Mouse (Mus musculus) lung, postnatal 4 days (tissue): ENCODE measurements around the gene Spindoc.
A peak's percentile ranks its signal among the peaks of the same experiment; 100 is the strongest.
"Not testable (repeated sequence)": the region's sequence is repeated elsewhere in the genome, so short reads cannot be mapped to it uniquely, and the experiment has no call there.

Source experiments
- DNase-seq, 2 experiments: peaks; one replicate each; pipeline ENCODE4 v3.0.0; 2021

Gene Spindoc

DNA sequence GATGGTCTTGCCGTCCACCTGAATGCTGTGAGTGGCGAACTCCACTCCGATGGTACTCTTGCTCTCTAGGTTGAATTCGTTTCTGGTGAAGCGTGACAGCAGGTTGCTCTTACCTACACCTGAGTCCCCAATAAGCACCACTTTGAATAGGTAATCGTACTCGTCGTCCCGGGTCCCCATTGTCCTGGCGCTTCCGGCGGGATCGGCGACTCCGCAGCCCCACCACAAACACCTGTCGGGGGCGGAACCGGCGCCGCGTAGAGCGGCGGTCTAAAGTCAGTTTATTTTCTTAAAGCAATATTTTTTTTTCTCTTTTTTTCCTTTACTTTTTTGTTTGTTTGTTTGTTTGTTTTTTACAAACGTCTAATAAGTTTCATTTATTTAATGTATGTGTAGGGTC lies 16.1 kb upstream of the Spindoc start:
- not testable (repeated sequence) for DNase-seq

DNA sequence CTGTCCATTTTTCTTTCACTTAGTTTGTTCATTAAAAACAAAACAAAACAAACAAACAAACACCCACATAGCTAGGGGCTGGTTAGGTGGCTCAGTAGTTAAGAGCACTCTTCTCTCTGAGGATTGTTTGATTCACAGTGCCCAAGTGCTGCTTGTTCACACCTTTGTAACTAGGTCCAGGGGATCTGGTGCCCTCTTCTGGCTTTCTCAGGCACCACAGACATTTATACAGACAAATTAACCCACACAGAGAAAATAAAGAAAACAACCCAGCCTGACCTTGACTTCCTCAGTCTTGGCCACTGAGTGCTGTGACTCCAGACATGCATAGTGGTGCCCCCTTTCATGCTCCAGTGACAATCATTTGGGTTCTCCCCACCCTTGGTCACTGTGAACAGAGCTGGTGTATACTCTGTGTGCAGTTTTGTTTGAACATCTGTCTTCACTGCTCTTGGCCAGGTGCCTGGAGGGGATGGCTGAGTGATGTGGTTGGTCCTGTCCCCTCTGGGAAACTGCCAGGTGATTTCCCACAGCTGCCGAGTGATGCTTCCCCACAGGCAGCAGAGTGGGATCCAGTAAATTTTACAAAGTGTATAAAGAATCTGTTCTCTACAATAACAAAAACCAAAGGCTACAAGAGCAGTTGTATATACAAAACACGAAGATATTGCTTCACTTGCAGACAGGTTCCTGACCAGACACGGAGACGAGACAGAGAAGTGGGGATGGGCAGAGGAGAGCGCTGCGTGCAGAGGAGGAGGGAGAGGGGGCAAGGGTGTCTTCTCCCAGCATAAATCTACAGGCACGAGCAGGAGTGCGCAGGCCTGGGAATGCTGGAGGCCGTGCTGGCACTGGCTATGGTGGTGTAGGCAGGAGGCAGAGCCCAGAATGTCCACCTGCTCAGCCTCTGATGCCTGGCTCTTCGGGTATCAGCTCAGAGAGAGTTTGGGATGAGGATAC lies 14.4 kb upstream of the Spindoc start:
- peak; percentile 44 to 76 for DNase-seq

DNA sequence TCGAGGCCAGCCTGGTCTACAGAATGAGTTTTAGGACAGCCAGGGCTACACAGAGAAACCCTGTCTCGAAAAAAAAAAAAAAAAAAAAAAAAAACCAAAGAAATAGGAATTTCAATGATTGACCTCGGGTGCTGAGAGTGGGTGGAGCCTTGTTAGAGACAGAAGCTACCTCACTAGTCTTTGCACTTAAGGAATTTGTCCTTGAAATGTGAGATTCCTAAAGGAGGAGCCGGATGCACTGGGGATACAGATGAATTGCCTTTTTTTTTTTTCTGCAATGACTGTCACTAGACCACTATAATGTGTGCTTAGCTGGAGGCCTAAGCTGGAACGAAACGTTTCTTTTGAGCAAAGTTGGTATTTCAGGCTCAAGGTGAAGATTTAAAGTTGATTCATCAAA lies 5.7 kb upstream of the Spindoc start:
- DNase-seq, result no peak

DNA sequence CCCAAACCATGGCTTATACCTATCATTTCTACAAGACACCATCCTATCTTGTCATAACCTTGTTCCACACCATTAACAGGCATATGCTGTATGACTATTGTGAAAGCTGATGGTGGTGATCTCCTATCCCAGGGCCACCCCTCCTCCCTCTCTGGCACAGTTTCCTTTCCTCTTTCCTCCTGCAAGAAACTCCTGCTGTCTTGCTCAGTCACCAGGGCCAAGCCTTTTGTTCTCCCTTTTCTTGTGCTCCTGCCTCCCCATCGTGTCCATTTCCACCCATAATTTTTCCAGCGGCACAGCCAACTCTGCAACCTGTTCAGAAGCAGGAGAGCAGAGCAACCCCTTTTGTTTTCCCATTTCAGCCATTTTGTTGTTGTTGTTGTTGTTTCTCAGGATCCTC lies 3.2 kb upstream of the Spindoc start:
- no peak for DNase-seq

DNA sequence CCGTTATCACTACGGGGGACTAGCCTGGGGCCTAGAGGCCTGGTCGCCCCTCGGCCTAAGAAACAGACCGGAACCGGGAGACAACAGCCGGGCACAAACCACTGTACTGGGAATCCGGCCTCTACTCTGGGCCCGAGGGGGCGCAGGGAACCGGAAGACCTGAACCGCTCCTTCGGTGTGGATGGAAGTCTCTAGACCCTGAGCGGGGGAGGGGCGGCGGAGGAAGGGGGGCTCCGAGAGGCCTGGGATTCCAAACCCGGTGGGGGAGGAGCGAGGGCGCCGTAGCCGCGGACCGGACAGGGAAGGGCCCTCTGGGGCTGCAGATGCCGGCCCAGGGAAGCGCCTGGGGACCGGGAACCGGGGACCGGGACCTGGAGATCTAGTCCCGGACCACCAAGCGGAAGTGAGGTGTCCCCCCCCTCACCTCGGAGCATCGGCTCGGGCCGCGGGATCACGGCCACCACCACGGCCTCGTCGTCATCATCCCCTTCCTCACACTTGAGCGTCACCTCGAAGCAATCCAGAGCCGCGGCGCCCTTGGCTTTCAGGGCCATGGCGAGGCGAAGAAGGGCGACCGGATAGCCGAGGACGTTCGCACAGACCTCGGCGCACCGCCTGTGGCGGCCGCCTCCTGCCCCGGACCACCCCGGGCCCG lies 419 bp downstream of the Spindoc start:
- DNase-seq, result peak; percentile 79 to 83

DNA sequence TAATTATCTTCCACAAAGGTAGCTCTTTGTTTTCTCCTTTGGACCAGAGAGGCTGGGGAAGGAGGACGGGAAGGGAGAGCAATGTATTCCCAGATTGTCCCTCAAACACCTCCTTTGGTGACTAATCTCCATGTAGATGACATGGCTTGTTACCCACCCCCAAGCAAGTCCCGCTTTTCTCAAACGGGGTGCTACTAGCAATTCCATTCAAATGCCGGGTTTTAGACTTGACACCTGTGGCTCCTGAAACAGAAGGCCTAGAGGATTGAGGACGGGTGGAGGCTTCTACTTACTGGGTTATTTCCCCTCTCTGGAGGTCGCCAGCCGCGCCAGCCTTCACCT lies 917 bp downstream of the Spindoc start:
- DNase-seq, result no peak

DNA sequence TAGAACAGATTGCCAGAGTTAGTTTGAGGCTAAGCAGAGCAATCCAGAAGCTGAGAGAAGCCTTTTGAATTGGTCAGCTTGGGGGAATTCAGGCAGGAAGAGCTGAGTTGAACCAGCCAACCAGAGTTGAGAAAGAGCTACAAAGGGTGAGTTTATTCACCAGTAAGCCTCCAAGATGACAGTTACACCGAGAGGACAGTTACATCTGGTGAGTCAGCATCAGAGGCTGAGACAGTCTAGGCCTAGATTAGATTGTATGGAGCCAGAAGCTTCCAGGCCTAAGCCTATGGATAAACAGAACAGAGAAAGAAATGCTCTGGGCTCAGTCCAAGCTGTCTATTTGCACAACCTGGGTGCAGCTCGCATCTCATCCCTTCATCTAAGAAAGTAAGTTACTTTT lies 5.2 kb downstream of the Spindoc start:
- no peak for DNase-seq

DNA sequence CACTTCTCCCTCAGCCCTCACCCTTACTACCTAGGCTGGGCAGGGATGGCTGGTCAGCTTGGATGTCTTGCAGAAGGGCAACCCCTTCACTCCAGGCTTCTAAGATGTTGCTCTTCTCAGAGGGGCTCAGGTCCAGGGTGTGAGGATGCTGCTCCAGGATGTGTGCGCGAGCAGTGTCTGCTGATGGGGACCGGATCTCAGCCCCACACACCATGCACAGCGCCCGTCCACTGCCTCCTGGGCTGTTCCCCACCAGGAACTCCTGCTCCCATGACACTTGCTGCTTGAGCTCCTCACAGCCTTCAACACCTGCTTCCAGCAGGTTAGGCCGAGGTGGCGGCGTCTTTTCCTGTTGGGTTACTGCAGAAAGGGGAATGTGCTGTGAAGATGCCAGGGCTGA lies 8.3 kb downstream of the Spindoc start:
- DNase-seq, result no peak

DNA sequence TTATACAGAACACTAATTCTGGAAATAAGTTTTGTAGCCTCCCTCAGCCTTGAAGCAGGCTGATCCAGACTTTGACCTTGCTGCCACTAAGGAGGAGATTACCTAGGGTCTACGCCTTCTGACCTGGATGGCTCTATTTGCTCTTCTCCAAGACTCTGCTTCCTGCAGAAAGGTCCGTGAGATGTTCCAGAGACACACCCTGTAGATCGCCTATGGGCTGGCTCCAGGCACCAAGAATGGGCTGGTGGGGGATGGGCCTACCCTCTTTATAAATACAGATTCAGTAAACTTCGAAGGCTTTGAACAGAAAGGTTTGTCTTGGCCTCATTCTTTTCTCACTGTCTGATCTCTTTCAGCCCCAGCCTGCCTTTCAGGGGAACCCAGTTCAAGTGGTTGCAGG lies 13.3 kb downstream of the Spindoc start:
- not testable (repeated sequence) for DNase-seq

DNA sequence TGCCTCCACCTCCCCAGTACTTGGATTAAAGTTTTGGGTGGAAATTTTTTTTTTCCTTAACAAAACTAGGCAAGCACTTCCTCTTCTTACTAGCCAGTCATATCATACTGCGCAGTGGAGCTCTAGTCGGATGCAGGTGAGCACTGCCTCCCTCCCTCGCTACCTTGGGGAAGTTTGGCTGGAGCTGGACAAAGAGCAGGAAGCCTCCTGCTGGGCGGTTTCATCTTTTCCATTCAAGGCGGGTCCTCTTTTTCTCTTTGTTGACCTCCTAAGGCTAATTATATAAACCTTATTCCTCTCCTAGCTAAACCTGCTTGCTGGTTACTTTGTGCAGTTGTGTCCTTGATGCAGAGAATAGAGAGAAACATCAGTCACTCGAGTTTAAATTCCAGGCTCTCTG lies 29.2 kb downstream of the Spindoc start:
- DNase-seq, result no peak

DNA sequence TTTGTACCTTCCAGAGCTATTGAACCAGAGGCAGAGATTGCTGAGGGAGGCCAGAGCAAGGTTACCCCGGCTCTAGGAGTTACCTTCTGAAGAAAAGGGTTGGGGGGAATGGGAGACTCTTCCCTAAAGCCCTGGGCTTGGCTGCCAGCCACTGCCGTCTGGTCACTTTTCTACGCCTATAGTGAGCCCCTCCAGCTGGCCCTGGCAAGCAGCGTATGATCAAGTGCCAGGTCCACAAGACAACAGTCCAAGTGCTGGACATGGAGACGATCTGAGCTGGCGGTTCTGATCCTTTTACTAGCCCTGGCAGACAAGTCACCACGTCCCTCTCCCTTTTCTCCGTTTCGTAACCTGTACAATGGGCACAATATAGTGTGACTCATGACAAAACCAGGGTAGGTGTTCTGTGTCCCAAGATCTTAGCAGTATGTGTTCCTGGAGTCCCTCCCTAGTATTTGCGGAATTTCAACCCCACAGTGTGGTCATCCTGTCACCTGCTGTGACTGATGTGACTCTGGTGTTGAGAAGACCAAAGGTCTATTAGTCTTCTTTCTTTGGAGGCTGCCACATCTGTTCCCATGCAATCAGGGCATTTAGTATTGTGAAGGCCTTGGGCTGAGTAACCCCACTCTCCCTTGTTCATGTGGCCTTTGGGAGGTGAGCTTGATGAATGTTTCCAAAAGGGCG lies 29.8 kb downstream of the Spindoc start:
- peak in 1 of 2 experiments; percentile 62 for DNase-seq

DNA sequence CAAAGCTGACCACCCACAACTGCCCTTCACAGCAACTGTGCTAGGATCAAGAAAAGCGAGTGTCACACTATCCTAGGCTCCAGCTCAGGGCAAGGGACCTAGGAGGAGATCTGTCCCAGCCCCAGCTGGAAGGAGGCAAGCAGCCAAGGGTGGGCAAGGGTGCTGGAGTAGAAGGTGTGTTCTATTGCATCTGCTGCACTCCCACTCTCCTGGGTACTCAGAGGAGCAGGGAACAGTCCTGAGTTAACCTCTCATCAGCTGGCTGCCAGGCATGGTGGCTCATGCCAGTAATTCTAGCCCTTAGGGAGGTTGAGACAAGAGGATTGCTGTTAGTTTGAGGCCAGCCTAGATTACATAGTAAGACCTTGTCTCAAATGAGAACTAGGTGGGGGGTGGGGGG lies 32.8 kb downstream of the Spindoc start:
- DNase-seq, result no peak

DNA sequence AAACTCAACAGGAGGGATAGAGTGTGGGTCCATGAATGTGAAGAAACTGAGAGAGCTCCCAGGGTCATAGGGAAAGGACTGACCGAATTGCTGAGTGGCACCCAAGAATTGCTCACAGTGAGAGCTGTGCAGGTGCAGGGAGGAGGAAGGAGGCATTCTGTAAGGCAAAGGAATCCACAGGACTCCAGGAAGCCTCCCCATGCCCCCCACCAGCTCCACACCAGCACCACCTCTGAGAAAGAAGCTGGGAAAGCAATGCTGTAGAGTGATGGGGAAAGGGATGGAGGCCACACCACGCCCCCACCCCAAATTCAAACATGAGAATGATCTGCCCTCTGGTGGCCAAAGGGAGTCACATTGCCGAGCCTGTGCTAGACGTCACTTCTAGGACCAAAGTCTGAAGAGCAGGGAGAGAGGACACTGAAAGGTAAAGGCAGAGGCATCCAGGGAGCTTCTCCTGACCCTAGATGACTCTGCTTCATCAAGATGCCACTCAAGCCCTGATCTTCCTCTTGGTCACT lies 37.5 kb downstream of the Spindoc start:
- DNase-seq, result peak; percentile 46 to 53

DNA sequence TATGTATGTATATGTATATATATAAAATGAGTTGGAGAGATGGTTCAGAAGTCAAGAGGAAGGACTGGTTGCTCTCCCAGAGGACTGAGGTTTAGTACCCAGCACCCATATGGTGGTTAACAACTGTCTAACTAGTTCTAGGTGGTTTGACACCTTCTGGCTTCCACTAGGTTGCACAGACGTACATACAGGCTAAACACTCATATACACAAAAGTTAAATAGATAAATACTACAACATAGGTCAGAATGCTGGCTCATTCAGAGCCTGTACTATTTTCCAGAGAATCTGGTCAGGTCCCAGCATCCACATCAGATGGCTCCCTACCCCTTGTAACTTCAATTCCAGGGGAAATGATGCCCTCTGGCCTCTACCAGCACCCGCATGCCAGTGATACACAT lies 40.1 kb downstream of the Spindoc start:
- no peak for DNase-seq

DNA sequence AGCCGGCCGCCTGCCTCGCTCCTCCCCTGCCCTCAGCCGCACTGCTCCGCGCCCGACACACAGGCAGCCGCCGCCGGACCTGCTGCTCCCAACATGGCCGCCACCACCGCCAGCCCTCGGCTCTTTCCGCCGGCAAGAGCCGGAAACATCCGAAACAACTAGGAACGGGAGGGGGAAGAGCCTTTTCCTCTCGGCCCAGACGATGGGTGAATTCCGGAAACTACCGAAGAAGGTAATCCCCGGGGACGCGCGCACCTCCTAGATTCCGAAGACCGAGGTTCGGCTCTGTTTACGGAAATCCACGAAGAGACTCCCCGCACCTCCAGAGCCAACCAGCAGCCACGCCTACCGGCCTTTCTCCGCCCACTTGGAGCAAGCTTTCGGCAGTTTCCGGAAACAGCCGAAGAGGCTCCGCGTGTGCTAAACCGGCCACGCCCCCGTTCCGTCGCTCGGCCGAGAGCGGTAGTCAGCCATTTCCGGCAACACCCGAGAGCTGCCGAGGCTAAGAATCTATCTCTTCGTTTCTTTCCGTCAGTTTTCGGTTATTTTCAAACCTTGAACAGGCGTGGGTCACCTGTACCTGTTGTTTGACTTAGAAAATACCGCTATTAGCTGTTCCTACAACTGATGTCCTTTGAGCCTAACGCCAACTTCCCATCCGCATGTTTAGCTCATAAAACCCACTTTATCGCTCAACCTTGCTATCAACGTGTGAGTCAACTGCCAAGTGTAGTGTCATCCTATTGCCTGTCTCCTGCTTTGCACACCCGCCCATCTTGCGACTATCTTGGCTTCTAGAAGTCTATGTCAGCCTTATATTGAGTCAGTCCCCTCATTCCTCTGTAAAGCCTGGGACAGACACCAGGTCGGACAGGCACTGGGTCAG lies 41.0 kb downstream of the Spindoc start, which contains the start of gene Mark2:
Gene Mark2 (minus strand): TSS at position 349 of the 886 bp plus-strand sequence.
- peak; percentile 99 to 100 for DNase-seq

DNA sequence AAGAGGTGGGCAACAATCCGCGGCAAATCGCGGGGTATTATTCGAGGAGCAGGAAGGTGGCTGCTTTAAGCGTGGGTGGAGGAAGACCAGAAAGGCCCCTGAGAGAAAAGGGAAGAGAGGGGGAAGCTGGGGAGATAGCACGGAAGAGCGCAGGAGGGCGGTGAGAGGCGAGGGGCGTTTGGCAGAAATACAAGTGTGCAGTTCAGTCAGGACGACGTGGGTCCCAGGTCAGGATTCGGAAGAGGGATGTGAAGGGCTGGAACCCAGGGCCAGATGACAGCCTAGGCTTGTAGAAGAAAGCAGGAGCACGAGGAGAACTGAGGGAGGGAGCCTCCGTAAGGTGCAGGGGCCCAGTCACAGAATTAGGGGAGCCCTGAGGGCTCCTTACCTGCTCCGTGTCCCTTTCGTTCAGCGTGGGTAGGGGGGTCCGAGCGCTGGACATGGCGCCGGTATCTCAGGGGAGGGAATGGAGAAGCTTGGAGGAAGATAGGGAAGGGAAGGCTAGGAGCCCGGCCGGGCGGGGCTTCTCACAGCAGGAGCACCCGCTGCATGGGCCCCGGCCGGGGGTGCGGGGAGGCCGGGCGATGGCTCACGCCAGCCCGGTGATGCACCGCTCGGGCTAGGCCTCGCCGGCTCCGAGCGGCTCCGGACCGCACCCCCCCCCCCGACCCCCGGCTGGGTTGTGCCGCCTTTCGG lies 41.9 kb downstream of the Spindoc start:
- DNase-seq, result peak in 1 of 2 experiments; percentile 23

DNA sequence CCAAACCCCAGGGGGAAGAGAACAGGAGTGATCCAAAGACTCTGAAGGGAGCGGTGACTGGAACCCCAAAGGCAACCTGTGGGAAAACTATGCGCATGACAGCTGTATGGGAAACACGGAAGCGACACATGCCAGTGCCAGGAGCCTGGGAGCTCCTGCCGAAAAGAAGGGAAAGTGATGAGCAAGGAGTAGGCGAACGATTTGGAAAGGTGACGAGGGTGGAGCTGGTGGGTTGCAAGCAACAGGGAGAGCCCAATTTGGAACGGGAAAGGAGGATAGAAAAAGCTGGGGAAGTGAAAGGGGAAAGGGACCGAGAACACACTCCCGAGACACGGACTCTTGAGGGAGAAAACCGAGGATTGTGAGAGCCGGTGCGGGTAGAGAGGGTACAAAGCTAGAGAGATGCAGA lies 42.4 kb downstream of the Spindoc start:
- peak in 1 of 2 experiments; percentile 24 for DNase-seq

DNA sequence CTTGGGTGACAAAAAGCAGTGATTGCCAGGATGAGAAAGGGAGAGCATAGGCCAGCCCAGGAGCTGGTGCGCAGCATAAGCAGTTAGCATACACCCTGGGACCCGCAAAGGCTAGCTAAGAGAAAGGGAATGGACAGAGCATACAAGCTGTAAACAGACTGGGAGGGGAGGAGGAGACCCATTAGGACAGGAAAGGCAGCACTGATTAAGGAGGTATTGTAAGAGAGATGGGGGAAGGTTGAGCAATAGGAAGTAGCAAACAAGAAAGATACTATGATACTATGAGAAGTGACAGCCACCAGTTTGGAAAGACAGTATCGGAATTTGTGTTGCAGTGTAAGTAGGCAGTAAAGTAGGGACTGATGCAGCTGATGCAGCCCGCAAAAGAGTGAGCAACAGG lies 42.9 kb downstream of the Spindoc start:
- DNase-seq, result no peak

DNA sequence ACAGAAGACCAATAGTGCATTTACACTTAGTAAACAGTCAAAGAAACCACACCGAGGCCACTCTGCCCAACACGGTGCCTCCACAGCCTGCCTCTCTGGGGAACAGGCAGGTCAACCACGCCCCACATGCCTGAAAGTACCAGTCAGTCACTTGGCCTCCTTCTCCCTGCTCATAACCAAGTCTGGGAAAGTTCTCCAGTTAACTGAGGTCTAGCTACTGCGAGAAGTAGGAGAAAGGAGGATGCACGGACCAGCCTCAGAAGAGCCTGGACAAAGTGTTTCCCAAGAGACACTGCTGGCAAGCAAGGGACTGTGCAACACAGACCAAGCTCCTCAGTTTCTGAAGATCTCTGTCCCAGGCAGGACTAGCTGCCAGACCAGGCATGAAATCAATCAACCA lies 43.8 kb downstream of the Spindoc start:
- peak; percentile 24 to 51 for DNase-seq

DNA sequence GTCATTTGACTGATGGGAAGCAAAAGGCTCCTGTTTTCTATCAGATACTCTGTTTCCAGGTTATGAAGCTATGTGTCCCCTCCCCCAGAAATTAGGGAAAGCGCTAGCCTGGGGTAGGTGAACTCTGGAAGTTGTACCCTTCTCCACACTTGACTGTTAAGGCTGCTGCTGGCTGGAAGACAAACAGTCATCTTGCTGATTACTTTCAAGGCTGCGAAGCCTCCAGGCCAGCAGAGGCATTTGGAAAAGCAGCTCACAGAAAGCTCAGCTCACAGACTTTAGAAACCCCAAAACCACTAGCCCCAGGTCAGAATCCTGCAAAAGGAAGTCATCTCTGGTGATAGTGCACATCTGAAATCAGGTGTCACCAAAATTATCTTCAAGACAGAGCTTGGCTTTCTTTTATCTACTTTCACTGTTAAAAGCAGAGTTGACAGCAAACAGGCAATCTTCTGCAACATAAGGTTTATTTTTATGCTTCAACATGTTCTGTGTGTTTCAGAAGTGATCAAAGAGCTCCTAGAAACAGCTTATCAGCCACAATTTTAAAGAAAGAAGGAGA lies 44.9 kb downstream of the Spindoc start:
- no peak for DNase-seq

DNA sequence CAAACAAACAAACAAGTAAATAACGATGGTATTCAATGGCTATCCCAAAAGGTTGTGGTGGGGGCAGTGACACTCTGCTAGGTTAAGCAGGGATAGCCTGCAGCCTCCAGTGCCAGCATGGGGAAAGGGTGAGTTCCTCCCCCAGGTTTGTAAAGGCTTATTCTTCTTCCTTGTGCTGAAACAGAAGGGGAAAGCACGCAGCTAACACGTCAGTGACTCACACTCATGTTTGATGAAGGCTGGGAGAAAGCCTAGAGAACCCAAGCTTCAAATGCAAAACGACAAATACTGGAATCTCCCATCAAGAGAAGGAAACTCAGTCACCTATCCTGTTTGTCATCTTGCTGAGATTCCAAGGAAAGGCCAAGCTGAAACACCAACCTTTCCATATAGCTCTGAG lies 47.1 kb downstream of the Spindoc start:
- DNase-seq, result no peak
